In the genomic region with DNA sequence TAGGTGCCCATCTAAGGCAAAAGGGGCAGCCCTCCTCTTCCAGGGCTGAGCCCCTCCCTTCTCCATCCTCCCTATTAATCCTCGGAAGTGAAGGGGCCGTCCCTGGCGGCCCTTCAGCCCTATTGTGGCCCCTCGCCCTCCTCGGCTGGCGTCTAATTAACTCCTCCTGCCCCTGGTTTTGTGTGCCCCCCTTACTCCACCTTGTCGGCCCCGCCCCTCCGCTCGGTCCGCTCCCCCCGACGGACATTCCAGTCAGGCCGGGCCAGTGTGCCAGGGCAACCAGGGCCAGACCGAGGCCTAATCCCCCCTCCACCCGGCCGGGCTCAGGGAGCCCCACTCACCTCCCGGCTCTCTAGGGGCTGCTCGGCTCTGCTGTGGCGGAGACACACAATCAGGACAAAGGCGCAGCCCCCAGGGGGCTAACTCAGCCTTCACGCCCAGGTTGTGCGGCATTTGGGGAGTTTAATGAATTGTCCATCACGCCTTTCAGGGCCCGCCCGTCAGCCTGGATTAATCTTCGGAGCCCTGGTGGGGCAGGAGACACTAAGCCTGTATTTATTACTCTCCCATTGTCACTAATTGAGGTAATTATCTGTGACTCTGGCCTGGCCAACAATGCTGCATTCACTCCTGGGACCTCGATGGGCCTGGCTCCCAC, we compare ENCODE assay signal across 12 mouse cellular contexts. TPM values are rescaled to one million over a fixed set of nuclear protein-coding genes. Genes with fewer than 3 reads are reported as not detected.
DNase-seq lines count a peak whose midpoint lies in the region; ATAC-seq and TF ChIP-seq lines count a peak whose summit lies in the region.
"Had no signal": no experiment of that assay in that cellular context is flagged by ENCODE, and none has a peak within 500 bp of the region (broad histone marks: within the 10 kb centered on the region; RNA-seq: fewer than 3 reads in every experiment).

No protein-coding gene starts in this region.

- peaks cover 99% of the 10 kb centered on the region for H3K27me3 ChIP-seq in kidney, embryonic 15.5 days
- H3K27me3 ChIP-seq in kidney, adult 2 months (replicated peaks; ENCODE audit: control insufficient read depth, insufficient read depth, low read length): no peaks in the 10 kb centered on the region
- peaks cover 95% of the 10 kb centered on the region for H3K27me3 ChIP-seq in forebrain, embryonic 15.5 days

- TF ChIP-seq POLR2A in kidney, adult 2 months (IDR thresholded peaks at IDR 0.05; ENCODE audit: low read depth, low read length): no peak

- peaks cover 16% of the 10 kb centered on the region for H3K4me1 ChIP-seq in kidney, embryonic 15.5 days
- no peaks in the 10 kb centered on the region for H3K4me1 ChIP-seq in kidney, adult 2 months (ENCODE audit: control insufficient read depth, insufficient read depth, low read length)
- H3K4me1 ChIP-seq in forebrain, embryonic 15.5 days: peaks cover 17% of the 10 kb centered on the region

- H3K4me2 ChIP-seq in kidney, embryonic 15.5 days: 0 out of 2 replicates have a peak overlapping the region, but pooled peaks have one; percentile 12
- H3K4me2 ChIP-seq in forebrain, embryonic 15.5 days (replicated peaks): peak overlapping the region; percentile 1; the same call in 1 of the 2 replicates

- WGBS in kidney, embryonic 15.5 days: 5% methylated on average over 28 of the region's 28 CpGs
- 25% methylated on average over 28 of the region's 28 CpGs for WGBS in kidney, adult 2 months
- WGBS in forebrain, embryonic 15.5 days: under 1% methylated on average over 28 of the region's 28 CpGs

- no peak overlapping the region for H3K27ac ChIP-seq in kidney, embryonic 15.5 days
- H3K27ac ChIP-seq in kidney, adult 2 months (ENCODE audit: insufficient read depth, low read depth, low read length): no peak overlapping the region
- H3K27ac ChIP-seq in forebrain, embryonic 15.5 days (replicated peaks): no peak overlapping the region

- no peaks in the 10 kb centered on the region for H3K36me3 ChIP-seq in kidney, embryonic 15.5 days
- no peaks in the 10 kb centered on the region for H3K36me3 ChIP-seq in kidney, adult 2 months (ENCODE audit: control insufficient read depth, insufficient read depth, low read length)
- H3K36me3 ChIP-seq in forebrain, embryonic 15.5 days: no peaks in the 10 kb centered on the region

- H3K9me3 ChIP-seq in kidney, embryonic 15.5 days (replicated peaks): no peaks in the 10 kb centered on the region
- H3K9me3 ChIP-seq in forebrain, embryonic 15.5 days: no peaks in the 10 kb centered on the region

- DNase-seq in kidney, adult 2 months: no peak
- peak; percentile 89 for DNase-seq in mesoderm, embryonic 11.5 days (ENCODE audit: low read depth, low spot score)
- DNase-seq in retina, embryonic 14.5 days (ENCODE audit: low spot score): peak; percentile 80
- no peak for DNase-seq in cerebellum, postnatal 4 days (ENCODE audit: low spot score in 2 of 2)
- no peak for DNase-seq in urinary bladder, postnatal 4 days (ENCODE audit: low spot score in 2 of 2)
- DNase-seq: gastrocnemius, postnatal 10 days; right cerebral cortex, postnatal 25 days had no signal

- ATAC-seq in kidney, embryonic 15.5 days (replicated peaks; ENCODE audit: low FRiP score): no peak
- ATAC-seq in forebrain, embryonic 15.5 days (replicated peaks): peak; percentile 77
- no peak for ATAC-seq in frontal cortex, adult (ENCODE audit: low TSS enrichment)

- TF ChIP-seq CTCF in kidney, adult 2 months (conservative IDR thresholded peaks at IDR 0.05; ENCODE audit: insufficient read depth, insufficient read length, low read depth, low read length): no peak

- no peak overlapping the region for H3K4me3 ChIP-seq in kidney, embryonic 15.5 days (replicated peaks)
- no peak overlapping the region for H3K4me3 ChIP-seq in kidney, adult 2 months (ENCODE audit: insufficient read depth, low read depth, low read length)
- H3K4me3 ChIP-seq in forebrain, embryonic 15.5 days: no peak overlapping the region

- H3K9ac ChIP-seq in kidney, embryonic 15.5 days: no peak overlapping the region
- H3K9ac ChIP-seq in forebrain, embryonic 15.5 days (replicated peaks): no peak overlapping the region

RNA-seq across cellular contexts. Expression of a gene that starts 8.3 kb away (rescaled TPM):
- polyA plus RNA-seq in kidney, embryonic 15.5 days (2015; fragmentation: Nextera tagmentation; extraction: Ambion mirVana): 0.06 TPM in 1 of 2 replicates, not detected in the other
- 0.04 TPM in 1 of 2 replicates, not detected in the other for polyA plus RNA-seq in kidney, adult 2 months (2012; rRNA removed)
- 0.19 and 0.25 TPM in 2 replicates for polyA plus RNA-seq in forebrain, embryonic 15.5 days (2015; fragmentation: Nextera tagmentation; extraction: Ambion mirVana)
- polyA plus RNA-seq: intestine, embryonic 14.5 days; liver, embryonic 16.5 days had no signal

RNA-seq across cellular contexts. Expression of a gene that starts 11.3 kb away (rescaled TPM):
- 2.9 and 3.2 TPM in 2 replicates for polyA plus RNA-seq in kidney, embryonic 15.5 days (2015; fragmentation: Nextera tagmentation; extraction: Ambion mirVana)
- polyA plus RNA-seq in kidney, adult 2 months (2012; rRNA removed): 12.1 and 12.3 TPM in 2 replicates
- polyA plus RNA-seq in forebrain, embryonic 15.5 days (2015; fragmentation: Nextera tagmentation; extraction: Ambion mirVana): 0.46 and 0.47 TPM in 2 replicates
- polyA plus RNA-seq: intestine, embryonic 14.5 days; liver, embryonic 16.5 days had no signal

RNA-seq across cellular contexts. Expression of a gene that starts 20.0 kb away (rescaled TPM):
- polyA plus RNA-seq in kidney, embryonic 15.5 days (2015; fragmentation: Nextera tagmentation; extraction: Ambion mirVana): 0.12 and 0.31 TPM in 2 replicates
- polyA plus RNA-seq in kidney, adult 2 months (2012; rRNA removed): 0.22 and 0.25 TPM in 2 replicates
- not detected in 2 replicates for polyA plus RNA-seq in forebrain, embryonic 15.5 days (2015; fragmentation: Nextera tagmentation; extraction: Ambion mirVana)
- polyA plus RNA-seq: liver, embryonic 16.5 days had no signal

RNA-seq across cellular contexts. Expression of a gene that starts 33.4 kb away (rescaled TPM):
- 98.5 and 100 TPM in 2 replicates for polyA plus RNA-seq in kidney, embryonic 15.5 days (2015; fragmentation: Nextera tagmentation; extraction: Ambion mirVana)
- polyA plus RNA-seq in kidney, adult 2 months (2012; rRNA removed): 68.9 and 72.7 TPM in 2 replicates
- polyA plus RNA-seq in forebrain, embryonic 15.5 days (2015; fragmentation: Nextera tagmentation; extraction: Ambion mirVana): 89.0 and 91.7 TPM in 2 replicates

RNA-seq across cellular contexts. Expression of a gene that starts 35.0 kb away (rescaled TPM):
- 51.9 and 55.6 TPM in 2 replicates for polyA plus RNA-seq in kidney, embryonic 15.5 days (2015; fragmentation: Nextera tagmentation; extraction: Ambion mirVana)
- 114 and 143 TPM in 2 replicates for polyA plus RNA-seq in kidney, adult 2 months (2012; rRNA removed)
- 82.3 and 88.2 TPM in 2 replicates for polyA plus RNA-seq in forebrain, embryonic 15.5 days (2015; fragmentation: Nextera tagmentation; extraction: Ambion mirVana)

Comparison
In these comparisons a context has a peak if more than half of its experiments do, and no peak if none do; other contexts are left out.
1. DNase-seq: peak in mesoderm, embryonic 11.5 days (single experiment) and retina, embryonic 14.5 days (single experiment); none in kidney, adult 2 months (single experiment), cerebellum, postnatal 4 days (0 of 2) and urinary bladder, postnatal 4 days (0 of 2).